Mouse (Mus musculus): ENCODE measurements at regions not wholly inside any gene's neighbourhood (a gene's known extent, or its start where the extent isn't known, plus 50 kb on each side); places are given as distances from the start of the nearest gene placed in this dataset.
"Not testable (repeated sequence)": the region's sequence is repeated elsewhere in the genome, so short reads cannot be mapped to it uniquely, and the experiment has no call there.

DNA sequence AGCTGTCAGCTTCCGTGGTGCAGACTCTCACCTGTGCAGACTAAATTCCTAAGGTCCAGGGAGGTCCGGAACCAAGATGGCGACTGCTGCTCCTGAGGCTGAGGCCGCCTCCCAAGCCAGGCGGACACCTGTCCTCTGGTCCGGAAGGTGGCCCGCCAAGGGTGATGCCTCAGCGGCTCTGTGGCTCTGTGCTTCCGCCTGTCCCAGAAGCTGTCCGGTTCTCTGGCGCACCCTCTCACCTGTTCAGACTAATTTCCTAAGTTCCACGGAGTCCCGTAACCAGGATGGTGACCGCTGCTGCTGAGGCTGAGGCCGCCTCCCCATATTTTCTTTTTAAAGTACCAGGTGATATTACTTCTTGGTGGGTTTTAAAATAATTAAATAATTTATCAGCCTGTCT is 65.4 kb upstream of the B3galnt2 start:
- ATAC-seq (replicated peaks; ENCODE audit: insufficient number of reproducible peaks, low FRiP score, low TSS enrichment, poor library complexity, severe bottlenecking), result not testable (repeated sequence)

DNA sequence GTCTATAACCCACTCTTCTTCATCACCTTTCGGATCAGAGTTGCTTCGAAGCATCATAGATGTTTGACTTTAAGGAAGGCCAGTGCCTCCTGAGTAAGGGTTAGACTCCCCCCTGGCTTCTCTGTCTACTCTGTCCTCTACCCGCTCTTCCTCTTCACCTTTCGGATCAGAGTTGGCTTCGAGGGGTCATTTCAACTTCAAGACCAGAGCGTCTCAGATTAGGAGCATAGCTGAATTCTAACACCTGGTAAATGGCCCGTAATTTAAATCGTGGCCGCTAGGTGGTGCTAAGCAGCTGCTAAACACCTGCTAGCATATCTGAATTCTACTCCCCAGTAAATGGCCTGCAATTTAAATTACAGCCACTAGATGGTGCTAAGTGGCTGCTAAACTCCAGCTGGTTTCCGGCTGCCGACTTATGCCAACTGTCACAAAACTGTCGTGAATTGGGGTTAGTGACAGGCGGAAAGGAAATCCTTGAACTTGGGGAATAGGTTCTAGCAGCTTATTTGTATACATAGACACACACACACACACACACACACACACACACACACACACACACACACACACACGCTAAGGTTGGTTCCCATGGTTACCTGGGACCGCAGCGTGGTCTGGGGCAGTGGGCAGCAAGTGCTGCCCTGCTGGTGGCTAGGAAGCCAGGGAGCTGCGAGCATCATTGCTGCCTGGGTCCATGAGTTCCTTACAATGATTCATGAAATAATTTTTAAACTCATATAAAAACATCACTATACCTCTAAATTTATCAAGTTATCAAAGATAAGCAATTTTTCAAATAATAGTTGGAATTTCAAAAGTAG is 64.8 kb upstream of the B3galnt2 start:
- ATAC-seq (replicated peaks; ENCODE audit: insufficient number of reproducible peaks, low FRiP score, low TSS enrichment, poor library complexity, severe bottlenecking), result peak; percentile 100

GRCm38 (mm10) chr13:13902186-13902585 is 52.1 kb upstream of the B3galnt2 start:
- not testable (repeated sequence) for ATAC-seq (replicated peaks; ENCODE audit: insufficient number of reproducible peaks, low FRiP score, low TSS enrichment, poor library complexity, severe bottlenecking)
